Mouse (Mus musculus) left cerebral cortex, postnatal 14 days (tissue): Measurements from ENCODE around the gene Polr3h. TPM values are rescaled to one million over a fixed set of nuclear protein-coding genes. Genes with fewer than 3 reads are reported as not detected.
"Not testable (repeated sequence)": the region's sequence is repeated elsewhere in the genome, so short reads cannot be mapped to it uniquely, and the experiment has no call there.

Source experiments
- DNase-seq, 2 experiments: peaks; one replicate each; pipeline ENCODE4 v3.0.0; 2021 to 2022; ENCODE audit warnings: low spot score in 2 of 2, mixed read lengths in 1 of 2
- intact Hi-C: fragments of 180-260 bp; cut with DNase I; formaldehyde crosslinking; loops from one replicate; pipeline ENCODE4 v1.15.1; 2025
- long read RNA-seq, 2 experiments: library from polyadenylated mRNA; stranded (forward); transcript quantifications; one replicate each; pipeline ENCODE4 v2.0.0; 2021
- total RNA-seq, 2 experiments: library from RNA; stranded (reverse); gene quantifications; 2 replicates each; pipeline ENCODE4 v1.2.3; 2021

Gene Polr3h
- total RNA-seq: 10 to 100 TPM; 52.8 to 53.9 TPM
- long read RNA-seq, experiment 1, transcript Polr3h-201 (6 exons, 2,542 nt): major isoform, 78 of 130 reads
- long read RNA-seq, experiment 1, transcript Polr3h-206 (6 exons, 1,290 nt): minor isoform, 31 of 130 reads
- long read RNA-seq, experiment 1, partial matches to known transcripts: 3 of 130 reads
- long read RNA-seq, experiment 1, other reads (novel, unspliced or antisense): 18 of 130 reads
- long read RNA-seq, experiment 2, transcript Polr3h-206 (6 exons, 1,290 nt): minor isoform, 21 of 122 reads
- long read RNA-seq, experiment 2, transcript Polr3h-201 (6 exons, 2,542 nt): major isoform, 80 of 122 reads
- long read RNA-seq, experiment 2, partial matches to known transcripts: 0 of 122 reads
- long read RNA-seq, experiment 2, other reads (novel, unspliced or antisense): 21 of 122 reads

- peak; percentile 96 to 97 for DNase-seq
- intact Hi-C loops: no loop called here
Measured at GRCm38 (mm10) chr15:81925760-81926445, at the start of gene Polr3h. Polr3h (minus strand) TSS chr15:81926240.

GRCm38 (mm10) chr15:81975156-81975555 is 49.1 kb upstream of the Polr3h start:
- intact Hi-C loops, DNase-seq: not testable (repeated sequence)

GRCm38 (mm10) chr15:81970498-81970897 is 44.5 kb upstream of the Polr3h start:
- intact Hi-C loops, DNase-seq: not testable (repeated sequence)

GRCm38 (mm10) chr15:81969635-81970034 is 43.6 kb upstream of the Polr3h start:
- DNase-seq, intact Hi-C loops: not testable (repeated sequence)

- intact Hi-C loops: no loop called here
- no peak for DNase-seq
Measured at GRCm38 (mm10) chr15:81969173-81969572, 43.1 kb upstream of the Polr3h start.

- intact Hi-C loops: no loop called here
Measured at GRCm38 (mm10) chr15:81968447-81968846, 42.4 kb upstream of the Polr3h start.

DNA sequence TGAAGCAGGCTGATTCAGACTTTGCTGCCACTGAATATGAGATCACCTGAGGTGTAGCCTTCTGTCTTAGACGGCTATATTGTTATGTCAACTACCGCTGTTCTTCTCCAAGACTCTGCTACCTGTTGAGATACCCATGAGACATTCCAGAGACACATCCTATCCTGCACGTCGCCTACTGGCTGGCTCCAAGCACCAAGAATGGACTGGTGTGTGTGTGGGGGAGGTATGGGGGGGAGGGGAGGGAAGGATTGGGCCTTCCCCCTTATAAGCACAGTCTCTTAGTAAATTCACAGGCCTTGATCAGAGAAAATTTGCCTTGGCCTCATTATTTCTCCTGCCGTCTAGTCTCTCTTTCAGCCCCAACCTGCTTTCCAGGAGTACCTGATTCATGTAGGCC is 41.8 kb upstream of the Polr3h start:
- DNase-seq: no peak
- intact Hi-C loops: no loop called here

More at GRCm38 (mm10) chr15:81968447-81968846, 42.4 kb upstream of the Polr3h start:
- no peak for DNase-seq

- intact Hi-C loops: no loop called here
Measured at GRCm38 (mm10) chr15:81966062-81966829, 40.2 kb upstream of the Polr3h start.

DNA sequence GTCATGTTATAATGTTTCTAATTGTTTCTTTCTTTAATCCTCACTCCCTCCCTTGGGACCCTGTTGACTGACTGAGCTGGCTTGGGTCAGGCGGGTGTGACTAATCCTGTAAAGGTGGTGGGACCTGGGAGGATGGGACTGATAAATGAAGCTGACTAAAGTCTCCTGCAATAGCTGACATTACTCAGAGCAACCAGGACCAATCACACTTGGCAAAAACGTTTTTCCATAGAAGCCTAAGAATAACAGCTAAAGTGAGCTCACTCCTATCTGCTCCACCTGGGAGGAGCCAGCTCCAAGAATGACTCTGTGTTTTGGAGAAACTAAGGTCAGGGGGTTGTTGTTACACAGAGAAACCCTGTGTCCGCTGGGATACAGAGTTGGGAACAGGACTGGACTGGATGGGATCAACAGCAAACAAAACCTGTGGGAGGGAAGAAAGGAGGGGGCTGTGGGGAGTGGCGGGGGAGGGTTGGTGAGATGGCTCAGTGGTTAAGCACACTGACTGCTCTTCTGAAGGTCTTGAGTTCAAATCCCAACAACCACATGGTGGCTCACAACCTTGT is 39.0 kb upstream of the Polr3h start:
- intact Hi-C loops: no loop called here

More at GRCm38 (mm10) chr15:81966062-81966829, 40.2 kb upstream of the Polr3h start:
- no peak for DNase-seq

GRCm38 (mm10) chr15:81964262-81964661 is 38.2 kb upstream of the Polr3h start:
- intact Hi-C loops: no loop called here
- DNase-seq: no peak

More for the DNA sequence above, 39.0 kb upstream of the Polr3h start:
- DNase-seq: no peak

DNA sequence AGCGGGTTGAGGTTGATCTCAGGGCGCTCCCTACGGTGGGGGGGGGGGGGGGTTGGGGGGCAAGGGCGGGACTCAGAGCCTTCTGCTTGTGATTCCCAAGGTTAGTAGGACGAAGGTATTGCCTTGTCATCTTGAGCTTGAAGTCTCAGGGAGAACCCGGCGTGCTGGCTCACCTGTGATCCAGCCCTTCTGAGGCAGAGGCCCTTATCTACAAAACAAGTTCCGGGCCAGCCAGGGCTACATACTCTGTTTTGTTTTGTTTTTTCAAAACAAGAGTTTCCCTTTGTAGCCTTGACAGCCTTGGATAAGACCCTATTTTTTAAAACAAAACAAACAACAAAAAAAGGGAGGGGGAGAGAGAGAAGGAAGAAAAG is 35.0 kb upstream of the Polr3h start:
- DNase-seq: no peak
- intact Hi-C loops: loop anchor here (2.0 kb wide), 1 partner anchor 28 kb away; no protein-coding TSS in a partner anchor

DNA sequence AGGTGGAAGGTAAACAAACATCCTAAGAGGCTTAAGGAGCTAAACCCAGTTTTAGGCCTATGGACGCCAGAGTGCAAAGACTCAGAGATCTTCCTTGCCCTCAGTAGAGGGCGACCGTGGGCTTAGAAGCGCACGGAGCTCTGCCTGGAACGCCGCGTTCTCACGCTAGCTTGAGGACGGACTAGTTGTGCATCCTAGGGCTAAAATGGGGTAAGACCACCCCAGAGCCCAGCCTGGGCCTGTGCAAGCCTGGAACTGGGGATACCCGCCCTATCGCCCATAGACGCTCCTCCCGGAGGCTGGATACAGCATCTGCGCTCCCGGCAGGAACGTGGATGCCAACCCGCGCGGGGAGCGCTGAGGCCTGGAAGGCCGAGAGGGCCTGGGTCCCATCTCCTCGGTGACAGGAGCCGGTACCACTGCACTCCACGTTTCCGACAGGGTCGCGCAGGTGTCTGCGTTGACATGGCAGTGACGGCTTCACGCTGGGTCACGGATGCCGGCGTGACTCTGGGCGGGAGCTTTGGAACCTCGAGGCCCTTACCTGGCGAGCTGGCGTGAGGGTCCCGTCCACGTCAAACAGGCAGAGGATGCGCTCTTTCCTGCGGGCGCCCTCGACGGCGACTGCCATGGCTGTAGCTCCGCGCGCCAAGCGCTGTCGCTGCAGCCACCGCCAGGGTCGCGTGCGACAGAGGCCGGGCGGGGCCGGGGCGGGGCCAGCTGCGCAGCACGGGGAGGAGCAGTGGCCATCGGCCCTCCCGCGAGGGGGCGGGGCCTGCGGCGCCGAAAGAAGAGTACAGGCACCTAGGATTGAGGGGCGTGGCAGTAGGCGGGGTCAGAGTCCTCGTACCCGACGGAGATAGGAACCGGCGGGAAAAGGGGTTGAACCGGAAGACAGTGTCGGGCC is 34.4 kb upstream of the Polr3h start, which contains the start of gene Pmm1:
Pmm1 (minus strand) TSS at position 760 of the 907 bp plus-strand sequence.
- DNase-seq: peak; percentile 97 to 98
- intact Hi-C loops: loop anchor here (2.0 kb wide), 1 partner anchor 28 kb away; no protein-coding TSS in a partner anchor

GRCm38 (mm10) chr15:81958906-81959305 is 32.9 kb upstream of the Polr3h start:
- intact Hi-C loops: no loop called here
- no peak for DNase-seq

DNA sequence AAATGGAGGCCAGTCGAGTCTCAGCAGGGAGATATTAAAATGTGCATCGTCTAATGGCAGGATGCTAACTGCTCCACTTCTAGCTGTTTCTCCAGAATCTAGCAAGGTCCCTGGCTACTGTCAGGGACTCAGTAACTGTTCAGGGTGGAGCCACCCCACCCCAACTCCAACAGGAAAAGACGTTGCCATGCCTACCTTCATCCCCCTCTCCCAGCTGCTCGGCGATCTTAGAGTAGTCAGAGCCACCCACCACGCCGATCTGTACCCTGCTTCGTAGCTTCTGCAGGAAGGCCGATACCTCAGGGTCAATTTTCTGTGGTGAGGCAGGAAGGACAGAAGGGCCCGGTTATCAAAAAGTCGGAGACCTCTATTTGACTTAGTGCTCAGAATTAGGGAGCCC is 31.6 kb upstream of the Polr3h start:
- intact Hi-C loops: no loop called here
- peak in 1 of 2 experiments; percentile 60 for DNase-seq

DNA sequence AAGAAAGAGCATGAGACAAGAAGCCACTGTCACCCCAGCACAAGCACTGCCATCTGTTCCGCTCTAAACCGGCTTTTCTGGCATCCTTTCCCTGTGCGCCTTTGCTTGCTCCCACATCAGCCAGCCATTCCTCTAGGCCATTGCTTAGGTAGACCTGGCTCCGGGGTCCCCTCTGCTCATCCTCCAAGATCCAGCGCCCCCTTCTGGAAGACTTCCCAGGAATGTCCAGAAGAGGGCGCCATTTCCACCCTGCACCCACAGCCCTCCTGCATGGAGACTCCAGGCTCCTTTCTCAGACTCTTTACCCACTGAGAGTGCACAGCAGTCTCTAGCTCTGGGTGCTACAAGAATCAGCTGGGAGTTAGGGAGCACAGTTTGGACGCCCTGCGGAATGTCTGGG is 30.4 kb upstream of the Polr3h start:
- intact Hi-C loops: no loop called here
- peak; percentile 65 to 79 for DNase-seq

GRCm38 (mm10) chr15:81955414-81955813 is 29.4 kb upstream of the Polr3h start:
- intact Hi-C loops: no loop called here

GRCm38 (mm10) chr15:81954716-81955115 is 28.7 kb upstream of the Polr3h start:
- intact Hi-C loops: no loop called here
- no peak for DNase-seq

More at GRCm38 (mm10) chr15:81955414-81955813, 29.4 kb upstream of the Polr3h start:
- DNase-seq: no peak

GRCm38 (mm10) chr15:81954151-81954583 is 28.1 kb upstream of the Polr3h start:
- peak in 1 of 2 experiments; percentile 2 for DNase-seq

More at GRCm38 (mm10) chr15:81954151-81954583, 28.1 kb upstream of the Polr3h start:
- intact Hi-C loops: no loop called here
